Mouse (Mus musculus) brain, embryonic 14.5 days (tissue): ENCODE measurements at regions not wholly inside any gene's neighbourhood (a gene's known extent, or its start where the extent isn't known, plus 50 kb on each side); places are given as distances from the start of the nearest gene placed in this dataset.

Source experiments
- CTCF ChIP-seq: fragments of 200-500 bp; IDR thresholded peaks from 2 replicates; pipeline ENCODE4 v1.5.1; 2012; ENCODE audit warnings: inconsistent platforms, mild to moderate bottlenecking, moderate library complexity, borderline replicate concordance; ENCODE audit not compliant: insufficient read depth, insufficient read length; ENCODE audit errors: extremely low read depth
- POLR2A ChIP-seq: fragments of 200-500 bp; IDR thresholded peaks from 2 replicates; pipeline ENCODE4 v1.6.1; 2012; ENCODE audit warnings: mild to moderate bottlenecking, inconsistent platforms, borderline replicate concordance; ENCODE audit not compliant: poor library complexity, insufficient read depth, insufficient read length, severe bottlenecking; ENCODE audit errors: extremely low read depth

- no peak for TF ChIP-seq CTCF
- no peak for TF ChIP-seq POLR2A
Measured at GRCm38 (mm10) chr10:96863230-96863629, 246.4 kb downstream of the Btg1 start.
